Mouse (Mus musculus): ENCODE results near the gene Mecom.
A peak's percentile ranks its signal among the peaks of the same experiment; 100 is the strongest.
"Not testable (repeated sequence)": the region's sequence is repeated elsewhere in the genome, so short reads cannot be mapped to it uniquely, and the experiment has no call there.

Gene Mecom

DNA sequence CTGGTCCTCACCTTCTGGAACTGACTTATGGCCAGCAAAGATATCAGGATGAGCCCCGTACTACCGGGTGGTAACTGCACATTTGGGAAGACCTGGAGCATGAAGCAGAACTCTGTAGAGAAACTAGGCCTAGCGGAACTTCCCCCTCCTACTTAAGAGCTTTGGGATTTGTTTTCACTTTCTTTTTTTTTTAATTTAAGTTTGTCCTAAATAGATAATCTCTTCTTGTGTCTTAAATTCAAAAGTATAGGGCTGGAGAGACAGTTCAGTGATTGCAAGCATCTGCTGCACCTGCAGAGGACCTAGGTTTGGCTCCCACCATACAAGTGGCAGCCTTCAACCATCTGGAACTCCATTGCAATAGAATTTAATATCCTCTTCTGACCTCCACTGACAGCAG lies at the start of gene Mecom:
Mecom (minus strand) TSS at position 101 of the 400 bp plus-strand sequence.
- no peak for DNase-seq (ENCODE audit: inconsistent age in 2 of 2, low spot score in 1 of 2)

DNA sequence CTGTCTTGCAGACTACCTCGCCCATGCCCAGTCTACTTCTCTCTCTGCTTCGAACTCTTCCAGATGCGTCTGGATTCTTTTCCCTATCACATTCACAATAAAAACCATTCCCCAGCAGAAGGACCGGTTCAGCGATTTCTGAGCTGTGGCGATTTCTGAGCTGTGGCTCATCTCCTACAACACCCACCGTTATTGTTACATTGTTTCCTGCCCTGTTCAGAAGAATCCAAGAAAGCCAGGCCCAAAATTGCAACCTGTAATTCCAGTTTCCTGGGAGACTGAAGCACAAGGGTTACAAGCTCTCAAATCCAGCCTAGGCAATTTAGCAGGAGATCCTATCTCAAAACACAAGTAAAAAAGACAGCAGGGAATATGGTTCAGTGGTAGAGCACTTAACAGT lies 49.5 kb upstream of the Mecom start:
- no peak for DNase-seq (ENCODE audit: inconsistent age in 2 of 2, low spot score in 1 of 2)

DNA sequence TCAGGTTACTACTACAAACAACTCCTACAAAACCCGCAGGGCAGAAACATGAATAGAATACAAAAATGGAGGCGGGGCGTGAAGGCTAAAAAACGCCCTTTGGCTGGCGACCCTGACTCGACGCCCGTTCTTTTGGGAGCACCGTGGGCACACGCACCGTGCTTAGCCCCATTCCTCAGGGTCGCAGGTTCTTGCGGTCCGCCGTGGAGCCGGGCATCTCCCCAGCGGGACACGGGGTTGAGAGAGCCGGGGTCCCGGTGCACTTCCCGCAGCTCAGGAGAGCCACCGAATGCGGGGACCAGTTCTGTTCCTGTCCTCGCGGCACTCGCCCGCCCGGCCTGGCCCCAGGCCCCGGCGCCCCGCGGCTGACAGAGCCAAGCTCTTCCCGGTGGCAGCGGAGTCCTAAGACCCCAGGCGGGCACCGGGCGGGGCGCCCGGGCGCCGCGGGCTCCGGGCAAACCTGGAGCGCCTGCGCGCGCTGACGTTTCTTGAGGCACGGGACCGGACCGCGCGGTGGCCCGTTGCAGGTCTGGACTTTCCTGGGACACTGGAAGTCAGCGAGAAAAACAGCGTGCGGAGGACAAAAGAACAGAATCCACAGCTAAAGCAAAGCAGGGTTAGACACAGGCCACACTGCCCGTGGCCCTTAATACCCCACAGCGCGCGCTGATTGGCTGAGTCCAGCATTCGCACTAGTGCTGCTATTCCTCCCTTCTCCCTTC lies 47.5 kb upstream of the Mecom start:
- peak; percentile 49 to 76 for DNase-seq (ENCODE audit: inconsistent age in 2 of 2, low spot score in 1 of 2)

DNA sequence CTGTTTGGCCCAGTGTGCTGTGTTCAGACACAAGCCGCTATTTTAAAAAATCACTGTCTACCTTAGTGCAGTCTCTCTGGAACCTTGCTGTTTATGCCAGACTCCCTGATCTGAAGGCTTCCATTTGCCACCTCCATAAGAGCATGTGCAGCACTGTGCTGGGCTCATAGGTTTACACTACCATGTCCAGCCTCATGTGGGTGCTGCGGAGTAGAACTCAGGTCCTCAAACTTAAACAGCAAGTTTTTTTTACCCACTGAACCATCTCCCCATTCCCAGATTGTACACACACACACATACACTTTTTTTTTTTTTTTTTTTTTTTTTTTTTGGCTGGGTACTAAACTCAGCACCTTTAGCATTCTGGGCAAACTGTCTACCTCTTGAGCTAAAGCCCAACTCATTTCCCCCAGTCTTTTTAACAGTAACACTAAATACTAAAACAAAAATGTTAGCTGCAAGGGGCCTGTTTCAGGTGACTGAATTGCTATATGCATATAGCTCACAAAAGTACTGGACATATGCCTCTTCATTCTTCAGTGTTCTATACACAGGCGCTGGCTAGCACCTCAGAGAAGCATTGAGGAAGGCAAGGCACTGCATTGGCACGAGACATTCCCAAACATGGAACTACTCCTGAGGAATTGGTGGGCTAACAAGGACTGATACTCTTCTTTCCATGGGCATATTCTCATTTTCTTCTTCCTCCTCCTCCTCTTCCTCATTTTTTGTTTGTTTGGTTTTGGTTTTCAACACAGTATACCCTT lies 46.1 kb upstream of the Mecom start:
- DNase-seq (ENCODE audit: inconsistent age in 2 of 2, low spot score in 1 of 2) = no peak

DNA sequence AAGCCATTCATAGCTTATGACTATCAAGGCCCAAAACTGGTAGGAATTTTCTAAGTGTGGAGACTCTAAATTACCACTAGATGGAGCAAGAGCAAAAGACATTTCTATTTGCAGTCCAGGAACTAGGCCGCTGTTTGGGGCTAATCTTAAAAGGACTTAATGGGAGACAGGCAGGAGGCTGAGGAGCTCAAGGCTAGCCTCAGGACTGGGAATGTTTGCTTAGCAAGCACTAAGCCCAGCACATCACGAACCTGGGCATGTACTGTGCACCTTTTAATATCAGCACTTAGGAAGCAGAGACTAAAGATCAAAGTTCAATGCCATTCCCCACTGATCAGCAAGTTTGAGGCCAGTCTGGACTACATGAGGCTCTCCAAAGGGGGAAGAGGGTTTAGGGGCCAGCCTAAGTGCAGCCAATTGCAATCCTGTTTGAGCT lies 44.6 kb upstream of the Mecom start:
- DNase-seq (ENCODE audit: inconsistent age in 2 of 2, low spot score in 1 of 2) = peak in 1 of 2 experiments; percentile 80

DNA sequence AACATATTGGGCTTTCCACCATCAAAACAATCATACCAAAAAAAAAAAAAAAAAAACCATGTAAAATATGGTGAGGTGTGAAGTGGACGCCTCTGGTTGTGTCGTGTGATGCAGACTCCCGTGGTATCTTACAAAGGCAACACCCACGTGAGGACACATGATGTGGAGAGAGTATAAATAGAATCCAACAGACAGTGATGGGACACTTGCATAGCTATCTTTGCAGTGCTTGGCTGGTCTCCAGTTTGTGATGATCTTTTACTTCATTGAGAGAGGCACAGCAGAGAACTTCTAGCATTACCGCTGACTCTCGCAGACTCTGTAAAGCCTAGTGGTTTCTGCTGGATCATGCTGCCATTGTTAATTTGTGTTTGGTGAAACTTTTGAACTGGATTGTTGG lies 41.1 kb upstream of the Mecom start:
- no peak for DNase-seq (ENCODE audit: inconsistent age in 2 of 2, low spot score in 1 of 2)

DNA sequence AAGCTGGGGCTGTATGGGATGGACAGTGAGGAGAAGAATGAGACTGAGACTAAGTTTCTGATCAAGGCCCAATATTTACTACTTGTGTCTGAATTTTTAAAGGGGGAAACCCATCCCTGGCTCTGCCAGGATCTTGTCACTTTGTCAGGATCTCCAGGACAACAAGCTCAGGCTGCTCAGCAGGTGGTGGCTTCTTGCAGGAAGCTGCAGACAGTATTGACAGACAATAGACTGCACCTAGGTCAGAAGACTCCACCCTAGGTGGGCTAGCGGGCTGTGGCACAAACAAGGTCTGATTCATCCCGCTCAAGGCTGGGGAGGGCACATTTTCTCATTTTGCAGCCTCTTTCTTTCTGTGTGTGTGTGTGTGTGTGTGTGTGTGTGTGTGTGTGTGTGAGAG lies 25.7 kb upstream of the Mecom start:
- DNase-seq (ENCODE audit: inconsistent age in 2 of 2, low spot score in 1 of 2) = no peak

DNA sequence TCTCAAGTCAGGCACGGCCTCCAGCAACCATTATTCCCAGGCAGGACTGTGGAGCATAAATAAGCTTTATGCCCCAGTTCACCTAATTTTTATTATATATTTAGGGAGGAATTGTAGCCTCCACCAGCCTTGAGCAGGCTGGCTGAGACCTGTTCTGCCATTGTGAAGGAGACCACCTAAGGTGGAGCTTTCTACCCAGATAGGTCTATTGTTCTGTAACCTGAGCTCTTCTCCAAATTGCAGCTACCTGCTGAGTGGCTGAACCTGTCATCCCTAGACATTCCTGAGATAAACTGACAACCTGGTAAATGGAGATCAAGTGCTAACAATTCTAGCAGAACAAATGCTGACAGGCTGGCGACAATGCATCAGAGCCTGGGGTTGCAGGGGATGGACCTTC lies 18.5 kb upstream of the Mecom start:
- DNase-seq (ENCODE audit: inconsistent age in 2 of 2, low spot score in 1 of 2) = not testable (repeated sequence)

DNA sequence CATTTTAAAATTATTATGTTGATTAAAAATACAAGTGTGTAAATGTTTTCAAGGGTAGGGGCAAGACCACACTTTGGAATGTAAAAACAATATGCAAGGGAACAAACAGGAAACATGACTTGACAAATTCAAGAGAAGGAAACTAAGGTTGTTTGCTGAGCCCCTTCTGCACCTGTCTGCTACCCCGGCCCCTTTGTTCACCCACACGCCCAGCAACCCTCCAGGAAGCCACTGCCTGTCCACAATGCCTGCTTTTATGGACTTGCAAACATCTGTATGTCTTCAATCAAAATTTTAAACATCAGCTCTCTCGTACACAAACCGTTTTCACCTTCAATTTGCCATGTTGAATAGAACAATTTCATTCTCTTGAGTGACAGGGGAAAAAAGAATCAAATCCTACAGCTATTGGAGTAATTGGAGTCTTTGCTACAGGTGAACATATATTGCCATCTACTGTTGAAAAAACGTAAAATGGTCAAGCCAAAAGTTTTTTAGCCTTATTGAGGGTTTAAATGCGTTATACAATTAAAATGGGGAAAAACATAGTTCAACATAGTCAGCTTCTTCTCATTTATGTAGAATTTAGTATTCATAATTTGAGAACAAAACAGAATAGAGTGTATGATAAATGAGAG lies 13.0 kb upstream of the Mecom start:
- DNase-seq (ENCODE audit: inconsistent age in 2 of 2, low spot score in 1 of 2) = peak in 1 of 2 experiments; percentile 19

DNA sequence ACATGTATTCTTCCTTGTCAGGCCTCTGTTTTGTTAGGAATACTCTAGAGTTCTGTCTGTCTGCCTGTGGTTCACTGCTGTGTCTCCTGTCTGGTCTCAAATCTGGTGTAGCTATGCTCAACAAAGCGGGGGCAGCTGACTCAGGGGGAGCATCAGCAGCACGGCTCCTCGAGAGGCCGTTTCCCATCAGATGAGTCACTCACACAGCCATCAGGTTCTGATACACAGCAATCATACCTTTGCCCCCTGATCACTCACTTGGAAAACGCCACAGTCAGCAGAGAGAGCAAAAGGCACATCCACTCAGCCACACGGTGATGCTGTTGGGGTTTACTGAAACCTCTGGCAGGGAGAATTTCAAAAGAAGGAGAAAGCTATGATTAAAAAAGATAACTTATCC lies 5.9 kb upstream of the Mecom start:
- DNase-seq (ENCODE audit: inconsistent age in 2 of 2, low spot score in 1 of 2) = no peak

DNA sequence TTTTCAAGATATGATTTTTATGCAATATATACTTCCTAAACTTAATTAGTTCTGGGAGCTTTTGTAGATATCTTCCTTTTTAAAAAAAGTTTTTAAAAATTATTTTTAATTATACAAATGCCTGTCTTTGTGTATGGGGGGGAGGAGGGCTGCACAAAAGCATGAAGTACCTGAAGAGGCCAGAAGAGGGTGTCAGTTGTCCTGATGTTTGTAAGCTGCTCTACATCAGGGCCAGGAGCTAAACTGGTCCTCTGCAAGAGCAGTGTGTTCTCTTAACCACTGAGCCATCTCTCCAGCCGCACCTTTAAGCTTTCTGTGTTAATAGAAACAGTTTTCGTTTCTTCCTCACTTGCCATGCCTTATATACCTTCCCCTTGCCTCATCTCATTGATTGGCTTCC lies 2.4 kb upstream of the Mecom start:
- DNase-seq (ENCODE audit: inconsistent age in 2 of 2, low spot score in 1 of 2) = no peak

DNA sequence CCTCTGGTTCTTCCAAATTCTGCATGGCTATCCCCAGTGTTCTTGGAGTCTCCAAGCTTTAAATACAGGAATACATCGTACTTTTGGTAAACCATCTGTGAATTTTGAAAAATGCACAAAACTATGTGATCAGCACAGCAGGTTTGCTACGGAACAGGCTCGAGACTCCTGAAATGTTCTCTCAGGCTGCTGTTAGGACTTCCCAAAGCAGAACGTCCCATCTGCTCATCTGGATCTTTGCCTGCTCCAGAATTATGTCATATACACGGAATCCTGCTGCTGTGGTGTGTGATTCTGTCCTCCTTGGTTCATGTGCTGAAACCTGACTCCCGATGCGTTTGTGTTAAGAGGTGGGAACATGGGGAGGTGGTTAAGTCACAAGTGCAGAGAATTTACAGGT lies 1.1 kb upstream of the Mecom start:
- DNase-seq (ENCODE audit: inconsistent age in 2 of 2, low spot score in 1 of 2) = no peak

DNA sequence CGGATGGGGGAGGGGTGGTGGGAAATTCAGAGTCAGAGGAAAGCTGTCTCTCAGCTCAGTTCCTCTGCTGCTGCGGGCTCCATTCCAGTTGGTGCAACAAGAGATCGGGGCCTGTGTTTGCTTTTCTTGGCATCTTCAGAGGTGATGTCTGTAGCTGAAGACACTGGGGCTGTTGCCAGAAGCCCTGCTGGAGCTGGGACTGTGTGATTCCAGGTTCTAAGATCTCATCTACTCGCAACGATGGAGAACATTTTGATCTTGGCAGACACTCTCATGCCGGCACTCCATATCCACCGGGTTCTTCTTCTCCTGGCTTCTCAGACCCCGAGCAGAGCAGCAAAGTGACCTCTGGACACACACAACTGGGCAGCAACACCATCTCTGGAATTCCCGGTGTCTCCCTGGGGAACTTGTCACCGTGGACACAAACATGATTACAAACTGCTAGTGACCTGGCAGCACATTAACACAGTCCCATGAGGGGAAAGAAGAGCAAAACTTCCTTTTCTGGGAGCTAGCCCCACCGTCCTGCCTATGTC lies 908 bp downstream of the Mecom start:
- DNase-seq (ENCODE audit: inconsistent age in 2 of 2, low spot score in 1 of 2) = peak; percentile 7 to 36

DNA sequence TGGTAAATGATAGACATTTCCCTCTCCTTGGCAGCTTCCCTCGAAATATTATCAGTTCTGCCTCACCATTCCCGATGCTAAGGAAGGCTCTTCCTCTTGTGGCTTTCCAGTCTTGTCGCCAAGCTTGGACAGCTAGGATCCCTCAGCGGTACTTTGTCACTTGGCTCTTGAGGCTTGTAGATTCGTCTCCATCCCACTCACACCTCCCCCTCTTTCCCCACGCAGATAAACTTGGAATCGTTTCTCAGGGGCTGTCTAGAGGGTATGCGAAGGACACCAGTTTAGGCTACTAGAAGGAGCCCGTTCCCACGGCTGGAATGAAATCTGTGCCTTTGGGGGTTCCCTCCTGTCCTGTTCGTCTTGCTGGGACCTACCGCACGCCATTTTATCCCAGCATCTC lies 1.4 kb downstream of the Mecom start:
- DNase-seq (ENCODE audit: inconsistent age in 2 of 2, low spot score in 1 of 2) = no peak

DNA sequence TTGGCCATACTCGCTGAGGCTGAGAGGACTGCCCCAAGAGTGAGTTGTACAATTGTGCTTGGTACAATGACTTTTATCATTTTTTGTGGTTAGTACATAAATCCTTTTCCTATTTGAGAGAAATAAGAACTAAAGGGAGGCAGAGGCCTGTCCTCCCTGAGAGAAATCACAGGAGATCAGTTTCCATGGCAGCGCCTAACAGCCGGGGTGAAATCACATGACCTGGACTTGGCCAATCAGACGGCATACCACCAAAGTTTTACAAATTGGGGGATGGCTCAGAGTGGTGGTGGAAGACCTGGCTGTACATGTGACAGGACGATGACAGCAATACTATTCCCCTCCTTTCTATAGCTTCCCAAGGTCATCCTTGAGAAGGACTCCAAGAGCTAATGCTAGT lies 2.6 kb downstream of the Mecom start:
- no peak for DNase-seq (ENCODE audit: inconsistent age in 2 of 2, low spot score in 1 of 2)

DNA sequence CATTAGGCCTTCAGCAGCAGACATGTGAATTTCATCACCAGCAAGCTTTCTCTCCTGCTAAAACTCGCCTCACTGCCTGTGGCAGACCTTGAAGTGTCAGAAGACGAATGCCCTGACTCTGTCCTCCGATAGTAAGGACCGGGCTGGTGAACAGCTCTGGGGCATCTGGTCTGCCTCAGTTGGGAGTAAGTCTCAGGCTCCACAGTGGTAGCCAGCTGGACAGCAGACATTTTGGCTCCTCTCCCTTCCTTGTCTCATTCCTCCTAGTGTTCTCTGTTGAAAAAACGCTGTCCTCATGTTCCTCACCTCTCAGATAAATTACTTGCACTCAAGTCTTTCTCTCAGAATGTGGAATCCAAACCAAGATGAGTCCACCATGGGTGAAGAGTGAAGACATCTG lies 3.5 kb downstream of the Mecom start:
- DNase-seq (ENCODE audit: inconsistent age in 2 of 2, low spot score in 1 of 2) = no peak

DNA sequence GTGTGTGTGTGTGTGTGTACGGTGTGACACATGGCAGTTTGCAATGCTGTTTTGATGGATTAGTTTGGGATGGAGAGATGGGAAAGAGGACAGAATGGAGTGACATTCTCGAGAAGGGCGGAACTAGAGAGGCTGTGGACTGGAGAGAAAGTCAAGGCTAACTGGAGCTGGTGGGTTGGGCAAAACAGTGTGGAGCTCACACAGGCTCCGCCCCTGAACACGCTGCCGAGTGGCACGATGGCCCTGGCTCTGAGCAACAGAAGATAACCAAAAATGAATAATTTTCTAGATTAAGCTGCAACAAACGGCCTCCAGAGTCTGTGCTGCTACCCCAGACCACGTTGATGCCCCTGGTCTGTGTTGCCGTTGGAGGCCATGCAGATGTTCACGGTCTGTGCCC lies 12.0 kb downstream of the Mecom start:
- peak; percentile 36 to 61 for DNase-seq (ENCODE audit: inconsistent age in 2 of 2, low spot score in 1 of 2)

DNA sequence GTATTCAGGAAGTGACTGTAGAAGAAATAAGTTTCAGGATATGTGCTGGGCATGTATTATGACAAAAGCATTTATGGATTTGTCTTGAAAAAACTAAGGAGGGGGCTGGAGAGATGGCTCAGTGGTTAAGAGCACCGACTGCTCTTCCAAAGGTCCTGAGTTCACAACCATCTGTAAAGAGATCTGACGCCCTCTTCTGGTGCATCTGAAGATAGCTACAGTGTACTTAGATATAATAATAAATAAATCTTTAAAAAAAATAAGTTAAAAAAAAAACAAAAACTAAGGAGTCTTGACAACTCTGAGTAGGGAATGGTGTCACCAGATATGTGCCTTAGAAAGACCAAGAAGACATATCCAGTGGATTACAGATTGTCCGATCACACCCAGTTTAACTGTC lies 27.1 kb downstream of the Mecom start:
- not testable (repeated sequence) for DNase-seq (ENCODE audit: inconsistent age in 2 of 2, low spot score in 1 of 2)

DNA sequence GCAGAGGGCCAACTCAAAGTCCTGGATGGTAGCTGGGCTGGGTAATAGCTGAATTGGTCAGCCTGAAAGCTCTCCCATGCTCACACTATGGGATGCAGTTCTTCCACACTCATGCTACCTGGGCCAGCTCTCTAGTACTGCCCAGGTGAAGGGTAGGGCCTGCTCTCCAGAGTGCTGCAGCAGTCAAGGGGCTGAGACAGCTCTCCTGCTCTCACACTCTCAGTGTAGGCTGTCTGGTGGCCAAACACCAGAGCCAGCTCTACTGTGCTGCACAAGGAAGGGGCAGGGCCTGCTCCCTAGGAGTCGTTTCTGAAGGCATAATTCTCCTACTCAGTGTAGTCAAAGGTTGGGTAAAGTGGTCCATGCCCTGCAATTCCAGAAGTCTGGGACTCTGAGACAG lies 28.4 kb downstream of the Mecom start:
- no peak for DNase-seq (ENCODE audit: inconsistent age in 2 of 2, low spot score in 1 of 2)

DNA sequence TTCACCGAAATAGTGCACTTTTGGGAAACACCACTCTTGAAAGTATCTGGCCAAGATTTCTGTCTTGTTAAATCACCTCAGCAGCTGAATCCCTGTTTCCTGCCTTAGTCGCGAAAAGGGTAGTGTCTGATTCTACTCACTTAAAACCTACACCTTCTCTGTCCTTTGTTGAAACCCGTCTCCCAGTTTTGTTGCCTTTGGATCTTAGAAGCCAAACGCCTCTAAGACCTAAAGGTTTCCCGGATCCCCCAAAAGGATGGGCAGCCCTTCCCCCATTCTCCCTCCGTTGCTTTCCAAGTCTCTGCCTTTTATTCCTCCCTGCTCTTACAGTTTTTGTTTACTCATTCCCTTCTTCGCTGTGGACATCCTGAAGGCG lies 32.0 kb downstream of the Mecom start:
- DNase-seq (ENCODE audit: inconsistent age in 2 of 2, low spot score in 1 of 2) = no peak

DNA sequence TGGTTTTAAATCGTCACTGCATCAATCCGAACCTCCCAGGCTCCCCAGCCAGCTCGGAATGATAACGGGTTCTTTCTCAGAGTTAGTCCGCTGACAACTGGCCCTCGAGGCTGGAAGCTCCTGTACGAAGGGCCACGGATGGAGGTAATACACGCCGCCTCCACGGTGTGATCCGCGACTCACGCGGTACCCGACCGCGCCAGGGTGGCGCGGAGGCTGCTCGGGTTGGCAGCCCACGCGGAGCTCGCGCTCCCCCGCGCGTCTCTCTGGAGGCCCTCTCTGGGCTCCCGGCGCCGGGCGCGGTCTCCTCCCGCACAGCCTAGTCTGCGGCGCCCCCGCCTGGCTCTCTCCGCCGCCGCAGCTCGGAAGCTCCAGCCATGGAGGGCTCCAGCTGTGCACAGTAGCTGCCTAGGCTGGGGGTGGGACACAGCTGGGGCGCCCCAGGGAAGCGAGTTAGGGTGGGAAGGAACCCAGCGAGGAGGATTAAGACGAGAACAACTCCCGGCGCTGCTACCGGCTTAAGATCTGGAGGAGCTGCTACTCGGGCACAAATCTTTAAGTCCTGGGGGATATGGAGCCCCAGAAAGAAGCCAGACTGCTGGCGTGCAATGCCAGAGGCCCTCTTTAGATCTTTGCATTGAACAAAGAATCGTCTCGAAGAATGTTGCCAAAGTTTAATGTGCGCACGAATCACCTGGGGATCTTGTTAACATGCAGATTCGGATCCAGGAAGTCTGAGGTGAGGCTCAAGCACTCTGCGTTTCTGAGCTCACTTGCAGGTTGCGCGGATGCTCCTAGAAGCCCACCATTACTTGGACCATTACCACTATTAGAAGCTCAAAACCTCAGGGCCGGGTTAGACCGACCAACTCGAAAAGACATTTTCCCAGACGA lies 32.7 kb downstream of the Mecom start:
- DNase-seq (ENCODE audit: inconsistent age in 2 of 2, low spot score in 1 of 2) = peak; percentile 39 to 85
